Mouse (Mus musculus) thymus, postnatal 36 days (tissue): ENCODE results near the gene Smap1.
A peak's percentile ranks its signal among the peaks of the same experiment; 100 is the strongest.

Experiments
- DNase-seq, 2 experiments: peaks; one replicate each; pipeline ENCODE4 v3.0.0; 2022; ENCODE audit warnings: mixed read lengths in 2 of 2

Smap1 gene

DNA sequence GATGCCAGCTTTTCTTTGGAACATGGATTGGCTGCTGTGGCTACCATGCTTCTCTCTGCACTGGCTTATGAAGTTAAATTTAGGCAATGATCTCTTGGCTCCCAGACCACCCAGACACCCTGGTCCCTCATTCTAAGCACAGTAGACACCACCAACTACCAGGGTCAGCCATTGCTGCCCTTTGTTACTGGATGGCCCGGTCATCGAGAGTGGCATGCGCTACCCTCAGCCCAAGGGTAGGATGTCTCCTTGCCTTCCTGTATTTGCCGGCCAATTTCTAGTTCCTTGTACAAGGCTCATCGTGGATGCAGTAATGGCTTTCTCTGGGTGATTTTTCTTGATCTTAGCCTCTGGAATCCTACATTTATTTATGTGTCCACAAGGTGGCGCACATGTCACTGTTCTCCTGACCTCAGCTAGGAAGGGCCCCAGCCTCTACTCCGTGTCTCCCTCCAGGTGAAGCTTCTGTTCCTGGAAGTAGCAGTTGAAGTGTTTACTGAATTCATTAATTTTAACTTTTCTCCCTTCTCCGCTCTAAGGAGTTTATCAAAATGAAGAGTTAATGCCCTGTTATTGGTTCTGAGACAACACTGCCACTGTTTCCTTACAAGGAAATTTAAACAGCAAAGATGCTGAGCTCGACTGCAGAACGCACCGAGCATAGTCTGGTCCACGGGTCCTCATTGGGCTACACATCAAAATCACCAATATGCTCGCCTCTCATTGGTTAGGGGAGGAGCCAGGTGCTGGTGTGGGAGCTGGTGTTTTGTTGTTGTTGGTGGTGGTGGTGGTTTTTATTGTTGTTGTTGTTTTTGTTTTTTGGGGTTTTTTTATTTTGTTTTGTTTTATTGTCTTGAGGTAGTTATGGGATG is 95.0 kb downstream of the Smap1 start:
- DNase-seq: peak; percentile 6 to 7

GRCm38 (mm10) chr1:23821615-23822014 is 100.5 kb downstream of the Smap1 start:
- no peak for DNase-seq

DNA sequence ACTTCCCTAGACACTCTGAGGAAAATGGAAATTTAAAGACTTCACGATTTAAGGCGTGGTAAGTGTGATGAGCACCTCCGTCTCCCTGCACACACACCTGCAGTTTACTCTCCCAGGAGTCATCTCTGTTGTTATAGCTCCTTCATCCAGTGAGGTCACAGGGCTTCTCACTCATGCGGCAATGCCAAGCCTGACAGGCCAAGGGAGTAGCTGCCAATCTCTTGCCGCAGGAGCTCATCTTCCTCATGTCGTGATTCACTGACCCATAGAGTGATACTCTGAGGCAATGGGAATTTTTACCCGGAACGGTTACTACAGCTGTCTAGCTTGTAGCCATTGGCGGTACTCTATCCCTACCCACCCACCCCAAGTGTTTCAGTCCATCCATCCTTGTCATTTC is 123.8 kb downstream of the Smap1 start:
- DNase-seq: no peak
